Mouse (Mus musculus): ENCODE results near the gene Gpr132. TPM values are rescaled to one million over a fixed set of nuclear protein-coding genes. Genes with fewer than 3 reads are reported as not detected.
"Not testable (repeated sequence)": the region's sequence is repeated elsewhere in the genome, so short reads cannot be mapped to it uniquely, and the experiment has no call there.

Gene Gpr132
- polyA plus RNA-seq, 1 experiment from 2014 or later: 0.26 TPM

DNA sequence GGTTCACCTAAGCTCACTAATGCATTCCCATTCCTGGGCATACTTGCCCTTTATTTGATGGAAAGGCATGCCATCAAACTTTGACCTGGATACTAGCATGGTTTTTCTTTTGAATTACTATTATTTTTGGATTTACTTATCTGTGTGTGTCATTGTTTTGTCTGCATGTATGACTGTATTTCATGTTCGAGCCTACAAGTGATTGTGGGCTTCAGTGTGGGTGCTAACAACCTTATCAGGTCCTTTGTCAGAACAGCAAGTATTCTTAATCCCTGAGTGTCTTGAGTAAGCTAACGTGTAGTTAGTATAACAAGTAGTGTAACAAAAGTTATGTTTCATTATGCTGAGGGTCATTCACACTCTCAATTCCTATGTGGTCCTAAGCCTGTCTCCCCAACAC, 37.9 kb downstream of the Gpr132 start:
- H3K4me3 ChIP-seq (replicated peaks): peak overlapping the region; percentile 96
- H3K4me2 ChIP-seq: peak overlapping the region; percentile 86
- H3K9me3 ChIP-seq (replicated peaks): no peaks in the 10 kb centered on the region
- peak overlapping the region; percentile 82 for H3K27ac ChIP-seq (replicated peaks)
- no peaks in the 10 kb centered on the region for H3K27me3 ChIP-seq
- peaks cover 31% of the 10 kb centered on the region for H3K36me3 ChIP-seq (replicated peaks)
- peak overlapping the region; percentile 80 for H3K9ac ChIP-seq
- no peak for ATAC-seq (ENCODE audit: insufficient read depth)
- H3K4me1 ChIP-seq (replicated peaks): peaks cover 68% of the 10 kb centered on the region
- WGBS (ENCODE audit: insufficient replicate concordance): 8% methylated on average over 2 of the region's 2 CpGs

DNA sequence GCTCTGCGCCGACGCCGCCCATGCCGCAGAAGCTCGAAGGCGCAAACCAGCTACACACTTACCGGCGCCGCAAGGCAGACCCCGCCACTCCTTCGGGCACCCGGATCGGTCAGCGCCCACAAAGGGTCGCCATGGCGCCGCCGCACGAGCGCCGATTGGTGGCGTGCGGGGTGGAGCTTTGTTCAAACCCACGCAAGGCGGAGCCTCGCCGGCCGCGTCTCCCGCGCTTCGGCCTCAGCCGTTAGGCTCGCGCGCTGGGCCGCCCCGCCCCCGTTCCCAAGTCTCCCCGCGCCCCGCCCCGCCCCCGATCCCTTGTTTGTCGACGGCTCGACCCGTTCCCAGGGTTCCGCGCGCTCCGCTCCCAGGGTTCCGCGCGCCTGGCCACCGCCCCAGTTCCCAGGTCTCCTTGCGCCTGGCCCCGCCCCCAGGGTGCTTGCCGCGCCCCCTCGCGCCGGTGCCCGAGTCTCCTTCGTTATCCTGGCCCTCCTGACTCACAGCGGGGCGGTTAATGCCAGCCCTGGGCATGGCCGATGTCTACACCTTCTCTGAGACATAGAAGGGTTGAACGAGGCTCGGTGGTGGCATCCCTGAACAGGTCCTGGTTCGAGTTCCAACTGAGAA, 38.7 kb downstream of the Gpr132 start, which contains the start of gene Cdca4:
TSS of gene Cdca4 (minus strand) at position 180 of the 621 bp plus-strand sequence.
- Histone ChIP-seq H3K27me3 (no peaks in the 10 kb centered on the region), H3K9me3 (replicated peaks) (no peaks in the 10 kb centered on the region), H3K4me3 (replicated peaks) (peak within 1 kb of the TSS; percentile 96), H3K36me3 (replicated peaks) (peaks cover 39% of the 10 kb centered on the region), H3K4me2 (peak within 1 kb of the TSS; percentile 86), H3K4me1 (replicated peaks) (peaks cover 76% of the 10 kb centered on the region), H3K9ac (peak within 1 kb of the TSS; percentile 98), H3K27ac (replicated peaks) (peak within 1 kb of the TSS; percentile 94)
- peak; percentile 97 for ATAC-seq (ENCODE audit: insufficient read depth)
- 1% methylated on average over 71 of the region's 72 CpGs for WGBS (ENCODE audit: insufficient replicate concordance)

DNA sequence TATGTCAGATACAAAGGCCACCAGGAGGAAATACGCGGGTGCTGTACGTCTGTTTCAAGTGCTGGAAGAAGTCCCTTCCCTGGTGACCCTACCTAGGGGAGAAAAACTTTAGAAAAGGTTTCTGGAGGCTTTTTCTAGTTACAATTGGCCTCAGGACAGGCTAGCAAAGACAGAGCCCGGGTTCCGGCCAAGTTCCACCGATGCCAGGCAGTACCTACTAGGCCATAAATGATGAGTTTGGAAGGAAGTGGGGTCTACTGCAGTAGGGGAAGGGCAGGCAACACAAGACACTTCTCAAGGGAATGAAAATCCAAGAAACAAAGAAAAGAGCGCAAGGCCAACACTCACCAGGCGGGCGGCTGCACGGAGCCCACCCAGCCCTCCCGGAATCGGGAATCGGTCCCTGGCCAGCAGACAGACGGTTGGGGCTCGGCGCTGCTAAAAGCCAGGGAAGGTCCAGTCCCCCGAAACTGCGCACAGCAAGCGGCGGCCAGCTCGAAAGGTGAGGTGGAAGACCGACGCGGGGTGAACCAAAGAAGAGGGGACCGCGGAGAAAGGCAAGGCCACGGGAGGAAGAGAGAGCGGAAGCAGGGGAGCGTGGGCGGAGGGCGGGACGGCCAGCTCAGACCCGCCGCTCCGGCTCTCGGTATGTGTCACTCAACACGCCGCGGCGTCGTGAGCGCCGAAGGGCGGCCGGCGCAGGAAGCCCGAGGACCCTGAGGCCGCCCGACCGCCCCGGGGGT, 39.4 kb downstream of the Gpr132 start:
- H3K4me3 ChIP-seq (replicated peaks): peak overlapping the region; percentile 96
- H3K4me1 ChIP-seq (replicated peaks): peaks cover 77% of the 10 kb centered on the region
- no peaks in the 10 kb centered on the region for H3K9me3 ChIP-seq (replicated peaks)
- H3K36me3 ChIP-seq (replicated peaks): peaks cover 45% of the 10 kb centered on the region
- H3K27ac ChIP-seq (replicated peaks): peak overlapping the region; percentile 94
- ATAC-seq (ENCODE audit: insufficient read depth): peak; percentile 67
- H3K27me3 ChIP-seq: no peaks in the 10 kb centered on the region
- WGBS (ENCODE audit: insufficient replicate concordance): under 1% methylated on average over 51 of the region's 51 CpGs
- H3K9ac ChIP-seq: peak overlapping the region; percentile 98
- peak overlapping the region; percentile 83 for H3K4me2 ChIP-seq

DNA sequence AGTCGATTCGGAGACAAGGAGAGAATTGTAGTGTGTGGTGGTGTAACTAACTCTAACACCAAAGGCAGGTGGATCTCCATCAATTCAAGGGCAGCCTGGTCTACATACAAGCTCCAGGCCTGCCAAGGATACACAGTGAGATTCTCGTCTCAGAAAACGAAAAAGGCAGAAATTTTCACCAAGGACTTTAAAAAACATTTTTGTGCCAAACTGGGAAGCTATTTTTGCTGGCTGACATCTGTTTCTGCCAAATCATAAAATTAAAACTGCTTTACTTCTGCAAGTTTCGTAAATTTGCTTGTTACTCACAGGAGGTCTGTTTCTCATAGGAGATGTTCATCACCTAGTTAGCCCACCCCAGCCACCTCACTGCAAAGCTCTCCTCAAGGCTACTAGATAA, 42.1 kb downstream of the Gpr132 start:
- Histone ChIP-seq H3K9me3 (replicated peaks) (no peaks in the 10 kb centered on the region), H3K27ac (replicated peaks) (no peak overlapping the region), H3K4me3 (replicated peaks) (0 out of 2 replicates have a peak overlapping the region, but pooled peaks have one; percentile 96), H3K4me1 (replicated peaks) (peaks cover 75% of the 10 kb centered on the region), H3K4me2 (peak overlapping the region; percentile 83), H3K9ac (no peak overlapping the region), H3K27me3 (no peaks in the 10 kb centered on the region), H3K36me3 (replicated peaks) (peaks cover 68% of the 10 kb centered on the region)
- no peak for ATAC-seq (ENCODE audit: insufficient read depth)
- WGBS (ENCODE audit: insufficient replicate concordance): 81% methylated on average over 5 of the region's 5 CpGs

DNA sequence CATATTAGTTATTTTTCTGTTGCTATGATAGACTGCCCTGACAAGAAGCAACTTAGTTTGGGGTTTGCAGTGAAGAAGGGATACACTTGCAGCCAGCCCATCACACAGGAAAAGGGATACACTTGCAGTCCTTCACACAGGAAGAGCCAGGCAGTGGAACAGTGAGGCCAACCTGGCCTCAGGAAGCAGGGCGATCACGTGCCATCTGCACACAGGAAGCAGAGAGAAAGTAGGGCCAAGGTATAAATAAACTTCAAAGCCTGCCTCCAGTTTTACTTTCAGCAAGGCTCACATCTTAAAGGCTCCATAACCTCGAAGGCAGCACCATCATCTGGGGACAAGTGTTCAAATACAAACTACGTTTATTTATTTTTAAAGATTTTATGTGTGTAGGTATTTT, 44.8 kb downstream of the Gpr132 start:
- ATAC-seq (ENCODE audit: insufficient read depth): no peak
- peaks cover 76% of the 10 kb centered on the region for H3K4me1 ChIP-seq (replicated peaks)
- no peak overlapping the region for H3K9ac ChIP-seq

DNA sequence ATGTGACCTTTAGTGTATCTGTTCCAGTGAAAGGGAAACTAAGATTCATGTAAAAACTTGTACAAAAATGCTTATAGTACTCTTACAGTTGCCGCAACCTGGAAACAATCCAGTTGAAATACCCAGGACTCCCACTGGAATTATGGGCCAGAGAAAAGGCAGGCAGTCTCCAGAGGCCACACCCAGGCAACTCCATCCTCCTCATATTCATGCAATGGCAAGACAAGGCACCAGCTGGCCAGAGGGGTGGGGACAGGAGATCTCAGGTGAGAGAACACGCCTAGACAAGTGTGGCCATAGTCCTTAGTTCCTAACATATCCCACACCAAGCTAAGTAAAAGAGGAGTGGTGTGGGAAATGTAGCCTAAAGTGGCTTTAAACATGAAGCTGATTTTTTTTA, 45.4 kb downstream of the Gpr132 start:
- H3K27me3 ChIP-seq: no peaks in the 10 kb centered on the region
- H3K4me1 ChIP-seq (replicated peaks): peaks cover 73% of the 10 kb centered on the region
- H3K9ac ChIP-seq: no peak overlapping the region
- ATAC-seq (ENCODE audit: insufficient read depth): no peak
- 0 out of 2 replicates have a peak overlapping the region, but pooled peaks have one; percentile 17 for H3K4me2 ChIP-seq
- WGBS (ENCODE audit: insufficient replicate concordance): 67% methylated on average over 2 of the region's 2 CpGs
- peaks cover 96% of the 10 kb centered on the region for H3K36me3 ChIP-seq (replicated peaks)
- H3K27ac ChIP-seq (replicated peaks): no peak overlapping the region
- no peak overlapping the region for H3K4me3 ChIP-seq (replicated peaks)
- no peaks in the 10 kb centered on the region for H3K9me3 ChIP-seq (replicated peaks)

More for the DNA sequence above, 44.8 kb downstream of the Gpr132 start:
- H3K4me3 ChIP-seq (replicated peaks): no peak overlapping the region
- 33% methylated on average over 4 of the region's 4 CpGs for WGBS (ENCODE audit: insufficient replicate concordance)
- H3K4me2 ChIP-seq: 0 out of 2 replicates have a peak overlapping the region, but pooled peaks have one; percentile 21
- peaks cover 94% of the 10 kb centered on the region for H3K36me3 ChIP-seq (replicated peaks)
- no peaks in the 10 kb centered on the region for H3K27me3 ChIP-seq
- H3K27ac ChIP-seq (replicated peaks): no peak overlapping the region
- no peaks in the 10 kb centered on the region for H3K9me3 ChIP-seq (replicated peaks)

DNA sequence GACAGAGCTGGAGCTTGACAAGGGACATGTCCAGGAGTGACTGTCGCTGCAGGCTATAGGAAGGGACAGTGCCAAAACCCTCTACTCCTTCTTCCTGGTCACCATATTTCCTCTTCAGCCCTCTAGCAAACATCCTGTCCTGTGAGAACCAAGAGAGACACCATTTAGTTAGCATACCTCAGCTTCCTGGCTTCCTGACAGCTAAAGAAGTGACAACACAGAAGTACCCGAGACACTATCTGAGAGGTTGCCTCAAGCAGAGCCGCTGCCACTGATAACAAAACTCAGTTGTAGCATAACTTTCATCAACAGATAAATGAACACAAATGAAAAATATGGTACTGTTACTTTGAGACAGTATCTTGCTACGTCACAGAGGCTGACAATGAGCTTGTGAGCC, 46.1 kb downstream of the Gpr132 start:
- no peak for ATAC-seq (ENCODE audit: insufficient read depth)
- WGBS (ENCODE audit: insufficient replicate concordance): 35% methylated on average over 4 of the region's 4 CpGs
- H3K4me1 ChIP-seq (replicated peaks): peaks cover 66% of the 10 kb centered on the region
- no peak overlapping the region for H3K9ac ChIP-seq
- H3K36me3 ChIP-seq (replicated peaks): peaks cover 96% of the 10 kb centered on the region
- no peak overlapping the region for H3K4me3 ChIP-seq (replicated peaks)
- no peak overlapping the region for H3K4me2 ChIP-seq
- H3K9me3 ChIP-seq (replicated peaks): no peaks in the 10 kb centered on the region
- no peaks in the 10 kb centered on the region for H3K27me3 ChIP-seq
- H3K27ac ChIP-seq (replicated peaks): no peak overlapping the region

DNA sequence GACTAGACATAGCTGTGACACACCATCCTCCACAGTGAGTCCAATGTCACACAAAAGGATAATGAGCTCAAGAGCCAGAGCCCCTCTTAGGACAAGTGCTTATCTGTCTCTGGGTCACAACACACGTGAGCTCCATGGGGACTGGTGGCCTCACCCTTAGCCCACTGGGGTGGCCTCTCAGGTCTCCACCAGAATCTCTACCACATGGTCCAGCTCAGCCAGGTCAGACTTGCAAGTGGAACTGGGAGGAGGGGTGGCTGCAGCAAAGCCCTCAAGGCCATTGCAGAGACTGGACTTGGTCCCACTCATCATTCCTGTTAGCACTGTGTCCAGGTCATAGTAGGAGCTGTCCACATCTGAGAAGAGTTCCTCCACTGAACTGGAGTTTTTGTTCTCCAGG, 46.8 kb downstream of the Gpr132 start:
- peaks cover 58% of the 10 kb centered on the region for H3K4me1 ChIP-seq (replicated peaks)
- H3K27me3 ChIP-seq: no peaks in the 10 kb centered on the region
- no peak overlapping the region for H3K27ac ChIP-seq (replicated peaks)
- no peak overlapping the region for H3K9ac ChIP-seq
- no peak overlapping the region for H3K4me3 ChIP-seq (replicated peaks)
- 16% methylated on average over 1 of the region's 1 CpGs for WGBS (ENCODE audit: insufficient replicate concordance)
- no peak overlapping the region for H3K4me2 ChIP-seq
- no peaks in the 10 kb centered on the region for H3K9me3 ChIP-seq (replicated peaks)
- no peak for ATAC-seq (ENCODE audit: insufficient read depth)
- peaks cover 96% of the 10 kb centered on the region for H3K36me3 ChIP-seq (replicated peaks)

DNA sequence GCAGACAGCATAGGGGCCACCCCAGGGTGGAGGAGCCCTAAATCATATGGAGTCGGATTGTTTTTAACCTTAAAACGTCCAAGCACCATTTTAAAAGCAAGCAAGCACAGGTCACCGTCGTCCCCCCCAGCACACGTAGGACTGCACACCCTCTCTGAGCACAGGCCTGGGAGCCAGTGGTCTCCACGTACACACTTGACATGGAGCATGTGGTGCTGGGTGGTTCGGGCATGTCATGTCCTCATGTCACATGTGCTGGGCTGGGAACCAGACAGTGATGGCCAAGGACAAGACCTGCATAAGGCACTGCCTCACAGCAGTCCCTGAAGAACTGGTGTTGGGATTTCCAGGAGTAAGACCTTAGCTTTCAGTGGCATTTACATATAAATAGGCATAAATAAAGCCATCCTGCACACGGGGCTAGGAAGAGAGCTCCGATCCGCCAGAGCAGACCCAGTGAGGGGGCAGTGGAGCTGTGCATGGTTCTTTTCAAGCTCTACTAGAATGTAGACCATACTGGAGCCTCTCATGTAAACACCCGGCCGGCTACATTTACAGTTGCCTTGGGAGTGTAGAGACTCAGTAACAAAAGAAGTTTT, 47.5 kb downstream of the Gpr132 start:
- Histone ChIP-seq H3K4me3 (replicated peaks) (no peak overlapping the region), H3K27me3 (no peaks in the 10 kb centered on the region), H3K4me2 (no peak overlapping the region), H3K9ac (no peak overlapping the region), H3K9me3 (replicated peaks) (no peaks in the 10 kb centered on the region), H3K4me1 (replicated peaks) (peaks cover 51% of the 10 kb centered on the region), H3K36me3 (replicated peaks) (peaks cover 96% of the 10 kb centered on the region), H3K27ac (replicated peaks) (no peak overlapping the region)
- 86% methylated on average over 12 of the region's 12 CpGs for WGBS (ENCODE audit: insufficient replicate concordance)
- ATAC-seq (ENCODE audit: insufficient read depth): no peak

DNA sequence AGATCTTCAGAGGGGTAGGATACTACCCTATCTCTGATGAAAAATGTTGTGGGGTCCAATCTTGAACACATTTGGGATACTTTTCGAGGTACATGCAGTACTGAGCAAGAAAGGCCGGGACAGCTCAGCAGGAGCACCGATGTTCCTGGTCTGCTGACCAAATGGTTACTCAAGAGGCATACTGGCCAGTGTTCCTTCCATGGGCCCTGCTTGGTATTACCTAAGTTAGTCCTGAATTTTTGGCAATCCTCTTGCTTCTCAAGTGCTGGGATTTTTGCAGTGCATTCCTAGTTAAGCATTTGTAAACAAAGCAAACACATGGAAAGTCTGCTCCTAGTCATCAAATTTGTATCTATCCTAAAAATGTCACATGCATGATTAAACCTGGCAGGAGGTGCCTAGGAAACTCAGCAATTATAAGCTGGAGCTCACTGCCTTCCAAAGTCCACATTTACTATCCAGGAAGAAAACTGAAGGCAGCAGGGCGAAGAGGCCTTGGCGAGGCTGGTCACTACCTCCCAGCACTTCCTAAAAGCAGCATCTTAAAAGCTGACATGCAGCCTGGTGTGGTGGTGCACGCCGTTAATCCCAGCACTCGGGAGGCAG, 48.9 kb downstream of the Gpr132 start:
- Histone ChIP-seq H3K4me3 (replicated peaks) (no peak overlapping the region), H3K9me3 (replicated peaks) (no peaks in the 10 kb centered on the region), H3K27ac (replicated peaks) (no peak overlapping the region), H3K27me3 (no peaks in the 10 kb centered on the region), H3K9ac (no peak overlapping the region), H3K4me1 (replicated peaks) (peaks cover 38% of the 10 kb centered on the region), H3K36me3 (replicated peaks) (peaks cover 93% of the 10 kb centered on the region), H3K4me2 (no peak overlapping the region)
- ATAC-seq (ENCODE audit: insufficient read depth): no peak
- 83% methylated on average over 8 of the region's 8 CpGs for WGBS (ENCODE audit: insufficient replicate concordance)

DNA sequence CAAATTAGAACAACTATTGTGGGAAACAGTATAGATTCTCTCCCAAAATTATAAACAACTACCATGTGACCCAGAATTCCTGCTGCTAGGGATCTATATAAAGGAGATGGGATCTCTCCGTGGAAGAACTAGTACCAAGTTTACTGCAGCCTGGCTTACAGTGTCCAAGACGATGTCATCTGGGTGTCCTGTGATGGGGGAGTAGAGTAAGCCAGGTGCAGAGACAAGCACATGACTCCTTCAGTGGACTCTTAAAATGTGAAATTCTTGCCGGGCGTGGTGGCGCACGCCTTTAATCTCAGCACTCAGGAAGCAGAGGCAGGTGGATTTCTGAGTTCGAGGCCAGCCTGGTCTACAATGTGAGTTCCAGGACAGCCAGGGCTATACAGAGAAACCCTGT, 51.2 kb downstream of the Gpr132 start:
- H3K27ac ChIP-seq (replicated peaks); H3K9ac ChIP-seq; H3K27me3 ChIP-seq; ATAC-seq (ENCODE audit: insufficient read depth); H3K9me3 ChIP-seq (replicated peaks); H3K4me3 ChIP-seq (replicated peaks); H3K4me2 ChIP-seq: not testable (repeated sequence)
- H3K4me1 ChIP-seq (replicated peaks): peaks cover 16% of the 10 kb centered on the region
- H3K36me3 ChIP-seq (replicated peaks): peaks cover 72% of the 10 kb centered on the region
- 79% methylated on average over 7 of the region's 7 CpGs for WGBS (ENCODE audit: insufficient replicate concordance)

All from liver, embryonic 15.5 days (tissue).